Mouse (Mus musculus) CH12.LX (cell line): Measurements from ENCODE around the gene Hoxd11. TPM values are rescaled to one million over a fixed set of nuclear protein-coding genes. Genes with fewer than 3 reads are reported as not detected.

ENCODE experiments used
- DNase-seq: peaks from one replicate; pipeline ENCODE4 v3.0.0-alpha.2; 2013; ENCODE audit errors: extremely low read depth
- H3K27ac ChIP-seq: 2 replicates; pipeline ENCODE4 v1.5.1; 2012; ENCODE audit warnings: low read depth, mild to moderate bottlenecking, control low read depth, moderate library complexity; ENCODE audit not compliant: insufficient read depth
- H3K27me3 ChIP-seq: replicated peaks from 2 replicates; pipeline ENCODE3; 2012; ENCODE audit warnings: inconsistent platforms
- H3K36me3 ChIP-seq, 2 experiments: replicated peaks in 1 of 2; 2 replicates each; pipeline versions ENCODE3 to v1.6.1; 2012; ENCODE audit warnings: inconsistent platforms in 1 of 2, low read length in 1 of 2, mild to moderate bottlenecking in 1 of 2, mixed read lengths in 1 of 2, moderate library complexity in 1 of 2; ENCODE audit not compliant: control insufficient read depth in 1 of 2, insufficient read depth in 1 of 2
- H3K4me1 ChIP-seq, 2 experiments: 2 replicates each; pipeline ENCODE4 v1.6.1; 2012; ENCODE audit warnings: inconsistent platforms in 1 of 2, moderate library complexity in 1 of 2; ENCODE audit not compliant: insufficient read depth in 2 of 2, control insufficient read depth in 1 of 2
- H3K4me2 ChIP-seq: 2 replicates; pipeline ENCODE4 v1.6.1; 2012; ENCODE audit warnings: low read depth, mild to moderate bottlenecking, control low read depth; ENCODE audit not compliant: poor library complexity, insufficient read depth, severe bottlenecking
- H3K4me3 ChIP-seq, 3 experiments: fragments of 150-350 bp in 1 of 3; sonication (generic) in 1 of 3; replicated peaks in 1 of 3; 2 replicates each; pipeline versions ENCODE3 to v1.5.1; 2011 to 2012; ENCODE audit warnings: low read depth in 2 of 3, low read length in 2 of 3, mild to moderate bottlenecking in 2 of 3, moderate library complexity in 2 of 3, control low read depth in 1 of 3, improper control_type of control experiment in 1 of 3, inconsistent platforms in 1 of 3, mixed read lengths in 1 of 3; ENCODE audit not compliant: poor library complexity in 1 of 3
- H3K79me2 ChIP-seq: replicated peaks from 2 replicates; pipeline ENCODE4 v1.6.1; 2012; ENCODE audit warnings: mild to moderate bottlenecking, moderate library complexity; ENCODE audit not compliant: control insufficient read depth, poor library complexity, insufficient read depth, severe bottlenecking; ENCODE audit errors: extremely low read depth
- H3K9ac ChIP-seq: 2 replicates; pipeline ENCODE4 v1.6.1; 2012; ENCODE audit warnings: low read depth, mild to moderate bottlenecking, control low read depth, moderate library complexity; ENCODE audit not compliant: insufficient read depth
- H3K9me3 ChIP-seq: replicated peaks from 2 replicates; pipeline ENCODE3; 2012; ENCODE audit warnings: low read length, inconsistent platforms, mixed read lengths
- BHLHE40 ChIP-seq: IDR thresholded peaks from 2 replicates; pipeline ENCODE4 v1.6.1; 2011; ENCODE audit warnings: mild to moderate bottlenecking, low read depth, low read length, improper control_type of control experiment
- CHD1 ChIP-seq: IDR thresholded peaks from 2 replicates; pipeline ENCODE4 v1.6.1; 2012; ENCODE audit warnings: low read depth, low read length, improper control_type of control experiment, inconsistent platforms
- CHD2 ChIP-seq: IDR thresholded peaks from 2 replicates; pipeline ENCODE4 v1.6.1; 2011; ENCODE audit warnings: low read length, improper control_type of control experiment
- CTCF ChIP-seq, 2 experiments: IDR thresholded peaks in 1 of 2; conservative IDR thresholded peaks in 1 of 2; 2 replicates each; pipeline ENCODE4 v1.5.1; 2011 to 2012; ENCODE audit warnings: low read depth in 2 of 2, low read length in 2 of 2, improper control_type of control experiment in 1 of 2, inconsistent platforms in 1 of 2, mild to moderate bottlenecking in 1 of 2, moderate library complexity in 1 of 2
- ELF1 ChIP-seq: IDR thresholded peaks from 2 replicates; pipeline ENCODE4 v1.6.1; 2014; ENCODE audit warnings: low read depth, mild to moderate bottlenecking, inconsistent platforms, low read length, improper control_type of control experiment
- EP300 ChIP-seq: IDR thresholded peaks from 2 replicates; pipeline ENCODE4 v1.6.1; 2011; ENCODE audit warnings: low read length, improper control_type of control experiment
- HCFC1 ChIP-seq: IDR thresholded peaks from 2 replicates; pipeline ENCODE4 v1.6.1; 2012; ENCODE audit warnings: low read depth, mild to moderate bottlenecking, inconsistent platforms, low read length, improper control_type of control experiment
- MAZ ChIP-seq: IDR thresholded peaks from 2 replicates; pipeline ENCODE4 v1.6.1; 2012; ENCODE audit warnings: low read depth, mild to moderate bottlenecking, inconsistent platforms, low read length, improper control_type of control experiment, moderate library complexity
- NRF1 ChIP-seq: IDR thresholded peaks from 2 replicates; pipeline ENCODE4 v1.6.1; 2014; ENCODE audit warnings: low read depth, mild to moderate bottlenecking, inconsistent platforms, low read length, improper control_type of control experiment, moderate library complexity
- RAD21 ChIP-seq: IDR thresholded peaks from 2 replicates; pipeline ENCODE4 v1.6.1; 2011; ENCODE audit warnings: low read depth, mild to moderate bottlenecking, low read length, improper control_type of control experiment, moderate library complexity
- USF1 ChIP-seq: IDR thresholded peaks from 2 replicates; pipeline ENCODE4 v1.6.1; 2014; ENCODE audit warnings: low read depth, mild to moderate bottlenecking, inconsistent platforms, low read length, improper control_type of control experiment
- ZKSCAN1 ChIP-seq: IDR thresholded peaks from 2 replicates; pipeline ENCODE4 v1.6.1; 2012; ENCODE audit warnings: low read depth, inconsistent platforms, low read length, improper control_type of control experiment, borderline replicate concordance
- ZNF384 ChIP-seq: IDR thresholded peaks from 2 replicates; pipeline ENCODE4 v1.6.1; 2012; ENCODE audit warnings: low read depth, low read length, improper control_type of control experiment, inconsistent platforms
- dilution Hi-C: fragments of 300-500 bp; cut with MboI; formaldehyde crosslinking; loops from 2 replicates; pipeline ENCODE4 v1.14.3; 2020; ENCODE audit warnings: low sequenced_read_pairs; ENCODE audit not compliant: extremely low pct_unique_long_range_greater_than_20kb, extremely low pct_ligation_motif_present
- in situ Hi-C: fragments of 300-500 bp; cut with MboI; formaldehyde crosslinking; loops from 3 replicates; pipeline ENCODE4 v1.14.3; 2019; ENCODE audit warnings: low sequenced_read_pairs, low pct_ligation_motif_present, low pct_unique_long_range_greater_than_20kb, mixed read lengths
- polyA plus RNA-seq: library from polyadenylated mRNA; unstranded; fragments of >175 nt; gene quantifications from 2 replicates; pipeline ENCODE4 v1.2.1, GENCODE M21; 2012; ENCODE audit warnings: low read depth; ENCODE audit not compliant: insufficient read length
- total RNA-seq, 2 experiments: library from RNA; depleted of rRNA; stranded (reverse); fragments of 300-350 nt in 1 of 2; fragments of >200 nt in 1 of 2; gene quantifications; 2 replicates each; pipeline ENCODE4 v1.2.3; 2012 to 2014

The Hoxd11 gene
- total and polyA plus RNA-seq, 3 experiments = not detected

DNA sequence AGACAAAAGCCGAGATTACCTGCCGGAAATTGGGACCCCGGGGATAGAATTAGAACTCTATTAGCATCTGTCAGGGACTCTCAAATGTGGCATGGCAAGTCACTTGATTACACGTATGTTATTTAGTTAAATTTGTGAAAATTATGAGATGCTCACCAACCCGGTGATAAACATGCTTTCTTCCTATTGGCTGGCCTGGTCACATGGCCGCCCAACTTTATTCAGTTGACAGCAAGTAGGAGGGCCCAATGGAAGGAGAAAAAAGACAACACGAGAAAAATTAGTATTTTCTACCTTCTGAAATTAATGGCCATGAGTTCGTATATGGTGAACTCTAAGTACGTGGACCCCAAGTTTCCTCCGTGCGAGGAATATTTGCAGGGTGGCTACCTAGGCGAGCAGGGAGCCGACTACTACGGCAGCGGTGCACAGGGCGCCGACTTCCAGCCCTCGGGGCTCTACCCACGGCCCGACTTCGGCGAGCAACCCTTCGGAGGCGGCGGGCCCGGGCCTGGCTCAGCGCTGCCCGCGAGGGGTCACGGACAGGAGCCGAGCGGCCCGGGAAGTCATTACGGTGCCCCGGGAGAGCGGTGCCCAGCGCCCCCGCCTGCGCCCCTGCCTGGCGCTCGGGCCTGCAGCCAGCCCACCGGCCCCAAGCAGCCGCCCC, 47.7 kb downstream of the Hoxd11 start:
- dilution Hi-C loops = no loop called here
- H3K9ac ChIP-seq = no peak overlapping the region

GRCm38 (mm10) chr2:74727640-74728302, 48.4 kb downstream of the Hoxd11 start:
- in situ Hi-C loops = loop anchor here (10.0 kb wide), 1 partner anchor 327 kb away; no protein-coding TSS in a partner anchor
- dilution Hi-C loops = no loop called here
- no peak for DNase-seq
- Histone ChIP-seq H3K4me1 (peaks cover 4 to 52% of the 10 kb centered on the region in 2 experiments; a peak in 2 of 4 replicates), H3K4me3 (no peak overlapping the region), H3K4me2 (no peak overlapping the region), H3K9ac (no peak overlapping the region), H3K27me3 (no peaks in the 10 kb centered on the region), H3K27ac (no peak overlapping the region), H3K79me2 (peaks cover 67% of the 10 kb centered on the region), H3K36me3 (peaks cover 28 to 32% of the 10 kb centered on the region in 2 experiments), H3K9me3 (peaks cover 6% of the 10 kb centered on the region)
- TF ChIP-seq CHD1 (no peak), BHLHE40 (no peak), NRF1 (no peak), CTCF (conservative IDR thresholded peaks at IDR 0.05 in 1 of 2, IDR thresholded peaks at IDR 0.05 in 1 of 2; ENCODE audit: low read depth in 2 of 2, low read length in 2 of 2) (no peak), MAZ (no peak), ZKSCAN1 (no peak), HCFC1 (no peak), USF1 (no peak), EP300 (no peak), ELF1 (no peak), RAD21 (no peak), ZNF384 (no peak)

More for the DNA sequence above, 47.7 kb downstream of the Hoxd11 start:
- H3K27me3 ChIP-seq = no peaks in the 10 kb centered on the region
- peak; percentile 39 for TF ChIP-seq USF1
- no peak for TF ChIP-seq CHD2
- H3K4me3 ChIP-seq = no peak overlapping the region
- H3K4me1 ChIP-seq = peaks cover 4 to 55% of the 10 kb centered on the region in 2 experiments; a peak in 2 of 4 replicates
- H3K36me3 ChIP-seq = peaks cover 28 to 32% of the 10 kb centered on the region in 2 experiments
- no peak for DNase-seq
- H3K4me2 ChIP-seq = no peak overlapping the region
- in situ Hi-C loops = loop anchor here (10.0 kb wide), 1 partner anchor 328 kb away; no protein-coding TSS in a partner anchor
- H3K27ac ChIP-seq = no peak overlapping the region
- H3K9me3 ChIP-seq = peaks cover 6% of the 10 kb centered on the region
- peaks cover 67% of the 10 kb centered on the region for H3K79me2 ChIP-seq
